Mouse (Mus musculus) forebrain, postnatal 0 days (tissue): ENCODE measurements at regions not wholly inside any gene's neighbourhood (a gene's known extent, or its start where the extent isn't known, plus 50 kb on each side); places are given as distances from the start of the nearest gene placed in this dataset.

Experiments used
- ATAC-seq: fragments of 200-750 bp; cut with Nextera tagmentation; 2 replicates; pipeline ENCODE4 v1.8.0; 2017; ENCODE audit warnings: mild to moderate bottlenecking, moderate library complexity
- DNase-seq: peaks from one replicate; pipeline ENCODE4 v3.0.0-alpha.2; 2015
- H3K27ac ChIP-seq: fragments of 300-500 bp; sonication (generic); 2 replicates; pipeline ENCODE4 v1.5.1; 2014; ENCODE audit warnings: low read depth, mild to moderate bottlenecking, antibody characterized with exemption, low read length, moderate library complexity, mixed read lengths
- H3K27me3 ChIP-seq: fragments of 300-500 bp; sonication (generic); 2 replicates; pipeline ENCODE4 v1.6.1; 2014; ENCODE audit warnings: mild to moderate bottlenecking, low read length, mixed read lengths; ENCODE audit not compliant: insufficient read depth
- H3K36me3 ChIP-seq: fragments of 300-500 bp; sonication (generic); 2 replicates; pipeline ENCODE4 v1.6.1; 2014; ENCODE audit warnings: mild to moderate bottlenecking, moderate library complexity; ENCODE audit not compliant: insufficient read depth
- H3K4me1 ChIP-seq: fragments of 300-500 bp; sonication (generic); 2 replicates; pipeline ENCODE4 v1.6.1; 2014; ENCODE audit warnings: antibody characterized with exemption; ENCODE audit not compliant: insufficient read depth
- H3K4me2 ChIP-seq: fragments of 300-500 bp; sonication (generic); 2 replicates; pipeline ENCODE4 v1.6.1; 2014; ENCODE audit warnings: low read depth, mild to moderate bottlenecking, moderate library complexity
- H3K4me3 ChIP-seq: fragments of 300-500 bp; sonication (generic); 2 replicates; pipeline ENCODE4 v1.5.1; 2014; ENCODE audit warnings: low read depth, low read length, mixed read lengths
- H3K9ac ChIP-seq: fragments of 300-500 bp; sonication (generic); 2 replicates; pipeline ENCODE4 v1.6.1; 2014; ENCODE audit warnings: mild to moderate bottlenecking
- H3K9me3 ChIP-seq: fragments of 300-500 bp; sonication (generic); 2 replicates; pipeline ENCODE4 v1.6.1; 2016; ENCODE audit warnings: low read length
- CTCF ChIP-seq: sonication (generic); IDR thresholded peaks from 2 replicates; pipeline ENCODE4 v1.5.1; 2016; ENCODE audit warnings: antibody characterized with exemption, control low read depth, low read depth
- WGBS: fragments of 180-500 bp; shearing (Covaris S2); extraction: QIAGEN DNeasy Blood & Tissue Kit; methylation state at CpG from one replicate; pipeline ENCODE4 v1.1.7; 2014; 5-methylcytosine and 5-hydroxymethylcytosine counted together

GRCm38 (mm10) chr1:39143626-39144025, 49.9 kb upstream of the Npas2 start:
- no peaks in the 10 kb centered on the region for H3K36me3 ChIP-seq
- H3K9me3 ChIP-seq = no peaks in the 10 kb centered on the region
- 63% methylated on average over 5 of the region's 5 CpGs for WGBS
- H3K4me1 ChIP-seq = no peaks in the 10 kb centered on the region
- no peaks in the 10 kb centered on the region for H3K27me3 ChIP-seq
- no peak overlapping the region for H3K4me3 ChIP-seq
- no peak for DNase-seq
- H3K4me2 ChIP-seq = no peak overlapping the region
- ATAC-seq = no peak
- H3K9ac ChIP-seq = no peak overlapping the region
- TF ChIP-seq CTCF = no peak
- H3K27ac ChIP-seq = no peak overlapping the region
